Comparison of ENCODE assay signal across 8 mouse cellular contexts in the genomic region with DNA sequence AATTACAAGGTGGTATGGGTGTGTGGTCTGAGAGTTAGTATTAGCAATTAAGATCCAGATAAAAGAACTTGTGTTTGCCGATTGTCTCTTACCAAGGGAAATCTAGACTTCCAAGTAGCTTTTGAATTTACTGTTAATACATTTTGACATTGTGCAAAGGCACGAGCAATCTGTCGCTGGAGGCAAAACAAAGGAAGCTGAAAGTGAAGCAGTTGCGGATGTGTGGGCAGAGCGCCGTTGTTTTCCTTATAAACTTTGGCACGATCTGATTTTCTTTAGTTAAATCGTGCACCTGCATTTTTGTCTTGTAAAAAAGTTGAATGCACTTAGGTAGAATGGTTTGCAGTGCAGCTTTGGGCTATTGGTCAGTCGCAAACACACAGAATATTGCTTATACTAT. TPM values are rescaled to one million over a fixed set of nuclear protein-coding genes. Genes with fewer than 3 reads are reported as not detected.
DNase-seq lines count a peak whose midpoint lies in the region; ATAC-seq lines count a peak whose summit lies in the region.

No protein-coding gene starts in this region.

- ATAC-seq in kidney, embryonic 14.5 days (ENCODE audit: low FRiP score, low TSS enrichment) = no peak
- ATAC-seq in hindbrain, embryonic 12.5 days (ENCODE audit: low FRiP score) = no peak
- ATAC-seq in midbrain, embryonic 11.5 days (ENCODE audit: low FRiP score) = no peak

- H3K4me1 ChIP-seq in kidney, embryonic 14.5 days (ENCODE audit: control insufficient read depth, insufficient read depth, low read length) = peaks cover 21% of the 10 kb centered on the region
- peaks cover 26% of the 10 kb centered on the region for H3K4me1 ChIP-seq in hindbrain, embryonic 12.5 days
- peaks cover 4% of the 10 kb centered on the region; the same call in 1 of the 2 replicates for H3K4me1 ChIP-seq in midbrain, embryonic 11.5 days (ENCODE audit: control insufficient read depth, insufficient read depth, low read length)

- 0 out of 2 replicates have a peak, but pooled peaks cover 3% of the 10 kb centered on the region for H3K27me3 ChIP-seq in kidney, embryonic 14.5 days (ENCODE audit: control insufficient read depth, insufficient read depth, low read length)
- no peaks in the 10 kb centered on the region for H3K27me3 ChIP-seq in hindbrain, embryonic 12.5 days
- H3K27me3 ChIP-seq in midbrain, embryonic 11.5 days (ENCODE audit: control insufficient read depth, insufficient read depth, low read length) = no peaks in the 10 kb centered on the region

- no peaks in the 10 kb centered on the region for H3K9me3 ChIP-seq in kidney, embryonic 14.5 days (ENCODE audit: control insufficient read depth, low read length)
- H3K9me3 ChIP-seq in hindbrain, embryonic 12.5 days (replicated peaks) = no peaks in the 10 kb centered on the region
- H3K9me3 ChIP-seq in midbrain, embryonic 11.5 days (ENCODE audit: control insufficient read depth, low read length) = no peaks in the 10 kb centered on the region

- no peak for DNase-seq in kidney, adult 18-20 months
- DNase-seq in T-cell, adult 2 months (ENCODE audit: low spot score) = peak; percentile 32
- DNase-seq in midbrain, embryonic 11.5 days (ENCODE audit: low spot score, missing footprints) = no peak
- DNase-seq in spleen, postnatal 36 days (ENCODE audit: low spot score in 2 of 2) = no peak
- no peak for DNase-seq in adrenal gland, postnatal 4 days (ENCODE audit: low spot score in 2 of 2)
- no peak for DNase-seq in cerebellum, postnatal 4 days (ENCODE audit: low spot score in 2 of 2)

- peak overlapping the region; percentile 73 for H3K9ac ChIP-seq in kidney, embryonic 14.5 days (ENCODE audit: low read depth, low read length)
- H3K9ac ChIP-seq in hindbrain, embryonic 12.5 days = peak overlapping the region; percentile 78
- H3K9ac ChIP-seq in midbrain, embryonic 11.5 days (ENCODE audit: low read length) = peak overlapping the region; percentile 82

- no peaks in the 10 kb centered on the region for H3K36me3 ChIP-seq in kidney, embryonic 14.5 days (ENCODE audit: control insufficient read depth, insufficient read depth, low read length)
- peaks cover 9% of the 10 kb centered on the region for H3K36me3 ChIP-seq in hindbrain, embryonic 12.5 days
- 0 out of 2 replicates have a peak, but pooled peaks cover under 1% of the 10 kb centered on the region for H3K36me3 ChIP-seq in midbrain, embryonic 11.5 days (ENCODE audit: control insufficient read depth, insufficient read depth, low read length)

- peak overlapping the region; percentile 87; the same call in 1 of the 2 replicates for H3K27ac ChIP-seq in kidney, embryonic 14.5 days (ENCODE audit: low read depth, low read length)
- H3K27ac ChIP-seq in hindbrain, embryonic 12.5 days = peak overlapping the region; percentile 90; the same call in 1 of the 2 replicates
- H3K27ac ChIP-seq in midbrain, embryonic 11.5 days (ENCODE audit: low read depth, low read length) = no peak overlapping the region

- H3K4me3 ChIP-seq in kidney, embryonic 14.5 days (ENCODE audit: low read length) = peak overlapping the region; percentile 72
- peak overlapping the region; percentile 60 for H3K4me3 ChIP-seq in hindbrain, embryonic 12.5 days
- peak overlapping the region; percentile 49 for H3K4me3 ChIP-seq in midbrain, embryonic 11.5 days (ENCODE audit: low read depth, low read length)

- H3K4me2 ChIP-seq in kidney, embryonic 14.5 days (replicated peaks; ENCODE audit: low read depth, low read length) = peak overlapping the region; percentile 68
- H3K4me2 ChIP-seq in hindbrain, embryonic 12.5 days (replicated peaks) = peak overlapping the region; percentile 57
- H3K4me2 ChIP-seq in midbrain, embryonic 11.5 days = peak overlapping the region; percentile 50

- 46% methylated on average over 9 of the region's 9 CpGs for WGBS in kidney, embryonic 14.5 days
- 46% methylated on average over 9 of the region's 9 CpGs for WGBS in hindbrain, embryonic 12.5 days
- WGBS in midbrain, embryonic 11.5 days = 55% methylated on average over 9 of the region's 9 CpGs

RNA-seq across cellular contexts. Expression of a gene that starts 40.6 kb away (rescaled TPM):
- polyA plus RNA-seq in kidney, embryonic 14.5 days (2014; fragmentation: Nextera tagmentation; extraction: Ambion mirVana) = 14.1 and 15.1 TPM in 2 replicates
- polyA plus RNA-seq in hindbrain, embryonic 12.5 days (2016; fragmentation: Nextera tagmentation; extraction: Ambion mirVana) = 58.7 and 60.2 TPM in 2 replicates
- polyA plus RNA-seq in midbrain, embryonic 11.5 days (2014; fragmentation: Nextera tagmentation; extraction: Ambion mirVana) = 26.6 and 27.9 TPM in 2 replicates
- 10 to 100 TPM; 11.0 to 11.7 TPM for total RNA-seq in adrenal gland, postnatal 4 days (2021)
